Comparison of ENCODE assay signal across 18 mouse cellular contexts in the genomic region with DNA sequence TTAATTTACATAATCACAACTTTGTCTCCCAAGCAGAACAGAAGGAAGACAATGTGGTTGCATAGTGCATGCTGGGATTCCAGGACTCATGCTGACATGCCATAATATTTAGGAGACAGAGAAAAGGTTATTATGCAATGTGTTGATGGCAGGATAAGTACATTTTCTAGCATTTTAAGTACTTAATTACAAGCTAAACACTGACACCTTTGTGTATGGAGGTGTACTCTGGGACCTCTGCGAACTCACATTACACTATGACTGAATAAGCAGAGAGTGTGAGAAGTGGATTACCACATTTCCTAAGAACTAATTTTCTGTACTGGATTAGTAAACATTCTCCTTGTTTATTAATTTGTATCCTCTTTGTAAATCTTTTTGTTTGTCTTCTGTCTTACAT.
"Had no signal": no experiment of that assay in that cellular context is flagged by ENCODE, and none has a peak within 500 bp of the region (broad histone marks: within the 10 kb centered on the region; RNA-seq: fewer than 3 reads in every experiment).

No protein-coding gene starts in this region.

- H3K9ac ChIP-seq: liver, embryonic 14.5 days; liver, postnatal 0 days; lung, embryonic 14.5 days; midbrain, embryonic 13.5 days; stomach, embryonic 15.5 days had no signal

- ATAC-seq: liver, postnatal 0 days; lung, postnatal 0 days; midbrain, embryonic 13.5 days had no signal

- H3K4me2 ChIP-seq: liver, embryonic 11.5 days; lung, embryonic 14.5 days; midbrain, embryonic 13.5 days; stomach, embryonic 15.5 days had no signal

- H3K4me3 ChIP-seq: layer of hippocampus, adult 2 months; midbrain, embryonic 13.5 days; stomach, embryonic 15.5 days had no signal

- DNase-seq: kidney, adult 18-20 months; kidney, adult 9 months; kidney, postnatal 25 days; layer of hippocampus, adult 9-11 months; liver, postnatal 0 days; lung, embryonic 14.5 days; right cerebral cortex, adult 18-20 months; right cerebral cortex, postnatal 25 days; spleen, adult 18-20 months; thymus, postnatal 25 days had no signal

- H3K27ac ChIP-seq: kidney, postnatal 0 days; layer of hippocampus, adult 2 months; liver, embryonic 14.5 days; macrophage; midbrain, embryonic 13.5 days; stomach, embryonic 15.5 days had no signal

- H3K9me3 ChIP-seq: midbrain, embryonic 13.5 days; stomach, embryonic 15.5 days had no signal

- H3K27me3 ChIP-seq: midbrain, embryonic 13.5 days; stomach, embryonic 15.5 days had no signal

- H3K36me3 ChIP-seq: midbrain, embryonic 13.5 days; stomach, embryonic 15.5 days had no signal

- H3K4me1 ChIP-seq: midbrain, embryonic 13.5 days; stomach, embryonic 15.5 days had no signal
